Mouse (Mus musculus) lung, embryonic 16.5 days (tissue): ENCODE data around the gene Spef1. TPM values are rescaled to one million over a fixed set of nuclear protein-coding genes. Genes with fewer than 3 reads are reported as not detected.
A peak's percentile ranks its signal among the peaks of the same experiment; 100 is the strongest.

ENCODE experiments used
- ATAC-seq: fragments of 200-750 bp; cut with Nextera tagmentation; 2 replicates; pipeline ENCODE4 v1.8.0; 2017; ENCODE audit warnings: low read depth, mild to moderate bottlenecking, moderate library complexity
- H3K27ac ChIP-seq: fragments of 300-500 bp; sonication (generic); 2 replicates; pipeline ENCODE4 v1.5.1; 2014; ENCODE audit warnings: mild to moderate bottlenecking, control low read depth, low read length
- H3K27me3 ChIP-seq: fragments of 300-500 bp; sonication (generic); 2 replicates; pipeline ENCODE4 v1.6.1; 2014; ENCODE audit warnings: low read depth, low read length, mixed read lengths; ENCODE audit not compliant: control insufficient read depth, insufficient read depth
- H3K36me3 ChIP-seq: fragments of 300-500 bp; sonication (generic); 2 replicates; pipeline ENCODE4 v1.6.1; 2014; ENCODE audit warnings: low read length; ENCODE audit not compliant: control insufficient read depth, insufficient read depth
- H3K4me1 ChIP-seq: fragments of 300-500 bp; sonication (generic); replicated peaks from 2 replicates; pipeline ENCODE4 v1.6.1; 2014; ENCODE audit warnings: low read length, mixed read lengths; ENCODE audit not compliant: control insufficient read depth, insufficient read depth
- H3K4me2 ChIP-seq: fragments of 300-500 bp; sonication (generic); 2 replicates; pipeline ENCODE4 v1.6.1; 2014; ENCODE audit warnings: low read depth, low read length, control low read depth
- H3K4me3 ChIP-seq: fragments of 300-500 bp; sonication (generic); 2 replicates; pipeline ENCODE4 v1.5.1; 2014; ENCODE audit warnings: mild to moderate bottlenecking, low read length, control low read depth
- H3K9ac ChIP-seq: fragments of 300-500 bp; sonication (generic); 2 replicates; pipeline ENCODE4 v1.6.1; 2014; ENCODE audit warnings: low read length, control low read depth
- H3K9me3 ChIP-seq: fragments of 300-500 bp; sonication (generic); 2 replicates; pipeline ENCODE4 v1.6.1; 2016; ENCODE audit warnings: low read length; ENCODE audit not compliant: control insufficient read depth
- WGBS: fragments of 180-500 bp; shearing (Covaris S2); extraction: QIAGEN DNeasy Blood & Tissue Kit; methylation state at CpG from one replicate; pipeline ENCODE4 v1.1.7; 2014; 5-methylcytosine and 5-hydroxymethylcytosine counted together
- polyA plus RNA-seq: library from polyadenylated mRNA; unstranded; fragments of >200 nt; fragmentation: Nextera tagmentation; extraction: Ambion mirVana; gene quantifications from 2 replicates; pipeline ENCODE4 v1.2.1, GENCODE M21; 2015

Spef1 gene
- polyA plus RNA-seq, 1 experiment from 2014 or later = 6.5 TPM

GRCm38 (mm10) chr2:131223569-131223968 lies 36.5 kb upstream of the Spef1 start:
- no peaks in the 10 kb centered on the region for H3K4me1 ChIP-seq
- no peaks in the 10 kb centered on the region for H3K9me3 ChIP-seq
- H3K36me3 ChIP-seq = no peaks in the 10 kb centered on the region
- no peak overlapping the region for H3K27ac ChIP-seq
- H3K4me2 ChIP-seq = no peak overlapping the region
- no peak overlapping the region for H3K4me3 ChIP-seq
- 62% methylated on average over 1 of the region's 1 CpGs for WGBS
- H3K9ac ChIP-seq = no peak overlapping the region
- H3K27me3 ChIP-seq = no peaks in the 10 kb centered on the region
- ATAC-seq = no peak

- Histone ChIP-seq H3K9ac (no peak overlapping the region), H3K4me3 (no peak overlapping the region), H3K36me3 (no peaks in the 10 kb centered on the region), H3K4me2 (no peak overlapping the region), H3K27ac (no peak overlapping the region), H3K4me1 (no peaks in the 10 kb centered on the region), H3K9me3 (no peaks in the 10 kb centered on the region), H3K27me3 (no peaks in the 10 kb centered on the region)
- WGBS = 31% methylated on average over 5 of the region's 5 CpGs
- no peak for ATAC-seq
These were observed 35.5 kb upstream of the Spef1 start for GRCm38 (mm10) chr2:131222562-131222961.

DNA sequence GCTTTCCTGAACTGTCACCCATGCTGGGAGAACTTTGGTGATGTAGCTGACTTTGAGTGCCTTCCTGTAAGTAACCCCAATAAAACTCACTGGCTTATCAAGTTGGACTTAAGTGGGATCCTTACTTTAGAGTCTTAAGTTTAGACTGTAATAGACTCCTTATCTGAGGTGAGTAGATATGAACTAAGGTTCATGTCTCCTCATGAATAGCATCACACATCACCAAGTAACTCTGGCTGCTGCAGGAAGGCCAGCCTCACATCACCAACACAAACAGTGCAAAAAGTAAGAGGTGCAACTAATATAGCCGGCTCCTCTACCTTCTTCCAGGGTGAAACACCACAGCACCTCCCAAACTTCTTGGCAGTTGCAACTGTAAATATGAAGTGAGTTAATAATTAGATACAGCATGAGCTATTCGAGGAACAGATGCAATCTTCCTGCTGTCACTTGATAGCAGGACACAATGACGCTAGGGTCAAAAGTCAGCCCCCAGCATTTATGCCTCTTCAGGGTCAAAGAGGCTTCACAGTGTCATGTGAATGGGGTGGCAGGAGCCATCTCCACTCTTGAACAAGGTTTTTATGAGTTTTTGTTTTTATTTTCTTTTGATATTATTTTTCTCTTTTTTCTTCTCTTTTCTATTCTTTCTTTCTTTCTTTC lies 34.9 kb upstream of the Spef1 start:
- 53% methylated on average over 3 of the region's 3 CpGs for WGBS
- Histone ChIP-seq H3K9me3 (no peaks in the 10 kb centered on the region), H3K4me1 (no peaks in the 10 kb centered on the region), H3K27me3 (no peaks in the 10 kb centered on the region), H3K36me3 (no peaks in the 10 kb centered on the region), H3K4me3 (no peak overlapping the region), H3K27ac (no peak overlapping the region), H3K4me2 (no peak overlapping the region), H3K9ac (no peak overlapping the region)
- ATAC-seq = no peak

DNA sequence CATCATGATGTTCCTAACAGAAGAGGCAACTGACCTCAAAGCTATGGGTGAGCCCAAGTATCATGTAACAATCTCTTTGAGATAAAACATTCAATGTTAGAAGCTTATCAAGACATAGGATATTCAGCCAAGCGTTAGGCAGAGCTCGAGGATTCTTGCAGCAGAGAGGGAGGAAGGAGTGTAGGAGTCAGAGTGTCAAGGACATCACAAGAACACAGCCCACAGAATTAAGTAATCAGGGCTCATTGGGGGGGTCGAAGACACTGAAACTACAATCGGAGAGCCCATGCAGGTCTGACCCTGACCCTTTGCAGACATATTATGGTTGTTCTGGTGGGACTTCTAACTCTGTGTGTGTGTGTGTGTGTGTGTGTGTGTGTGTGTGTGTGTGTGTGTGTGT lies 32.9 kb upstream of the Spef1 start:
- Histone ChIP-seq H3K4me1 (no peaks in the 10 kb centered on the region), H3K9ac (no peak overlapping the region), H3K36me3 (no peaks in the 10 kb centered on the region), H3K9me3 (no peaks in the 10 kb centered on the region), H3K4me2 (no peak overlapping the region), H3K27ac (no peak overlapping the region), H3K27me3 (no peaks in the 10 kb centered on the region), H3K4me3 (no peak overlapping the region)
- no peak for ATAC-seq
- 56% methylated on average over 4 of the region's 4 CpGs for whole genome bisulfite sequencing

DNA sequence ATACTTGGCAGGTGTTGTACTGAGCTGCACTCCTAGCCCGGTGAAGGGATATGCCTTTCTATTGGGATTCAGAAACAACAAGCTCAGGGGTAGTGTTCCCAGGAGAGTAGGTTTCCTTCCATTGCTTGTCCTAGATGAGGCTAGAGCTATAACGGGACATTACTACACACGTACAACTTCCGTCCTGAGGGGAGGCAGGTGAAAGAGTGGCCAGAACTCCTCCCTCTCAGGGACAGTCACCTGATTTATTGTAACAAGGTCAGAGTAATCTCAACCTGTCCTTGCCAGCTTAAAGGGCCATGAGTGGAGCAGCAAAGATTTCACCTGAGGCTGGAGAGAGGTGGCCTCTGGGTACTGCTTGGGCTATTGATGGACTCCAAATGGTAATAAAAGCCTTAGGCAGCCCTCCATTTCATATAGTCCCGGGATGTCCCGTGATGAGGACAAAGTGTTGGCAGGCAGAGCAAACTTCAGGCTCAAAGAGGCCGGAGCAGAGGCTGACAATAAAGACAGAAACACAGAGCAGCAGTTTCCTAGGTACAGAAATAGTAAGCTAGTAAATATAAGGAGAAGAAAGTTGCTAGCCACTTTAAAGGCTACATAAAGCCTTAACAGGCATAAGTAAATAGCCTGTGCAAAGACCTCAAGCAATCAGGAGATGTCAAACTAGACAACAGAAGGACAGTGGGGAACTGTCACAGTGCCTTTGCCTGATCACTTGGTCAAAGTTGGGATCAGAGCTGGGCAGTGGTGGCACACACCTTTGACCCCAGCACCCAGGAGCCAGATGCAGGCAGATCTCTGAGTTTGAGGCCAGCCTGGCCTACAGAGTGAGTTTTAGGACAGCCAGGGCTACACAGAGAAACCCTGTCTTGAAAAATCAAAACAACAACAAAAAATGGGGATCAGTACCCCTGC lies 29.1 kb upstream of the Spef1 start:
- Histone ChIP-seq H3K9ac (no peak overlapping the region), H3K36me3 (peaks cover 2% of the 10 kb centered on the region; the same call in 1 of the 2 replicates), H3K27me3 (no peaks in the 10 kb centered on the region), H3K27ac (no peak overlapping the region), H3K4me3 (no peak overlapping the region), H3K4me1 (peaks cover 5% of the 10 kb centered on the region), H3K9me3 (no peaks in the 10 kb centered on the region), H3K4me2 (no peak overlapping the region)
- 81% methylated on average over 7 of the region's 7 CpGs for WGBS
- no peak for ATAC-seq

DNA sequence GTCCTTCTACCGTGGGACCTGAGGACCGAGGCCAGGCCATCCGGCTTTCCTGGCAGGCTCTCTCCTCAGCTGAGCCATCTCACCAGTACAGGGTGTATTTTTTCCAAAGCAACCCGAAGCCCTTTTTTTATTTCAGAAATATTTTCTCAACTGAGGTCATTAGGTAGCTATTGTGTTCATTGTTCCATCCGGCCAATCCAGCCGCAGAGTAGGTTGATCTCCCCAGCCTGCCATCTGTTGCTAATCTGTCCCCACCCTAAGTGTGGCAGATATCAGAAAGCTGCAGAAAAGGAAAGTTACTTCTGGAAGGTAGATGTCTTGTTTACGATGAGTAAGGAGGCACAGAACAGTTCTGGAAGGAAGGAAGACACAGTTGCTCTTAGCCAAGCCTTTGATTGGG lies 26.7 kb upstream of the Spef1 start:
- H3K4me2 ChIP-seq = no peak overlapping the region
- H3K4me1 ChIP-seq = peaks cover 15% of the 10 kb centered on the region
- H3K4me3 ChIP-seq = no peak overlapping the region
- H3K27ac ChIP-seq = no peak overlapping the region
- H3K9me3 ChIP-seq = no peaks in the 10 kb centered on the region
- peaks cover 2% of the 10 kb centered on the region; the same call in 1 of the 2 replicates for H3K36me3 ChIP-seq
- no peak overlapping the region for H3K9ac ChIP-seq
- ATAC-seq = no peak
- 87% methylated on average over 7 of the region's 7 CpGs for WGBS
- H3K27me3 ChIP-seq = no peaks in the 10 kb centered on the region

- ATAC-seq = no peak
- H3K4me3 ChIP-seq = peak overlapping the region; percentile 71
- H3K27ac ChIP-seq = peak overlapping the region; percentile 95
- peak overlapping the region; percentile 80 for H3K9ac ChIP-seq
- no peaks in the 10 kb centered on the region for H3K27me3 ChIP-seq
- H3K4me1 ChIP-seq = peaks cover 15% of the 10 kb centered on the region
- H3K4me2 ChIP-seq = peak overlapping the region; percentile 79
- 59% methylated on average over 9 of the region's 9 CpGs for WGBS
- H3K9me3 ChIP-seq = no peaks in the 10 kb centered on the region
- H3K36me3 ChIP-seq = peaks cover 2% of the 10 kb centered on the region; the same call in 1 of the 2 replicates
These were observed 24.0 kb upstream of the Spef1 start for GRCm38 (mm10) chr2:131211026-131211615.

- H3K4me1 ChIP-seq = peaks cover 17% of the 10 kb centered on the region
- H3K4me3 ChIP-seq = peak overlapping the region; percentile 71
- H3K9me3 ChIP-seq = no peaks in the 10 kb centered on the region
- WGBS = 1% methylated on average over 50 of the region's 50 CpGs
- H3K9ac ChIP-seq = peak overlapping the region; percentile 80
- no peaks in the 10 kb centered on the region for H3K27me3 ChIP-seq
- peak overlapping the region; percentile 95 for H3K27ac ChIP-seq
- peak; percentile 98 for ATAC-seq
- peak overlapping the region; percentile 79 for H3K4me2 ChIP-seq
- H3K36me3 ChIP-seq = peaks cover 2% of the 10 kb centered on the region; the same call in 1 of the 2 replicates
These were observed 23.1 kb upstream of the Spef1 start for GRCm38 (mm10) chr2:131209969-131210792.
